Mouse (Mus musculus) stomach, postnatal 0 days (tissue): Measurements from ENCODE around the gene Mgat5b. TPM values are rescaled to one million over a fixed set of nuclear protein-coding genes. Genes with fewer than 3 reads are reported as not detected.

Experiments used
- ATAC-seq: fragments of 200-750 bp; cut with Nextera tagmentation; 2 replicates; pipeline ENCODE4 v1.8.0; 2017; ENCODE audit not compliant: low FRiP score, low TSS enrichment
- DNase-seq: peaks from one replicate; pipeline ENCODE4 v3.0.0-alpha.2; 2016; ENCODE audit warnings: low spot score
- H3K27ac ChIP-seq: fragments of 300-500 bp; sonication (generic); replicated peaks from 2 replicates; pipeline ENCODE4 v1.5.1; 2014; ENCODE audit warnings: mild to moderate bottlenecking, control low read depth
- H3K27me3 ChIP-seq: fragments of 300-500 bp; sonication (generic); 2 replicates; pipeline ENCODE4 v1.6.1; 2014; ENCODE audit warnings: low read length; ENCODE audit not compliant: control insufficient read depth, insufficient read depth
- H3K36me3 ChIP-seq: fragments of 300-500 bp; sonication (generic); 2 replicates; pipeline ENCODE4 v1.6.1; 2014; ENCODE audit warnings: low read length, mixed read lengths; ENCODE audit not compliant: control insufficient read depth, insufficient read depth
- H3K4me1 ChIP-seq: fragments of 300-500 bp; sonication (generic); replicated peaks from 2 replicates; pipeline ENCODE4 v1.6.1; 2014; ENCODE audit warnings: antibody characterized with exemption; ENCODE audit not compliant: control insufficient read depth, insufficient read depth
- H3K4me2 ChIP-seq: fragments of 300-500 bp; sonication (generic); replicated peaks from 2 replicates; pipeline ENCODE4 v1.6.1; 2014; ENCODE audit warnings: low read depth, mild to moderate bottlenecking, control low read depth, moderate library complexity
- H3K4me3 ChIP-seq: fragments of 300-500 bp; sonication (generic); 2 replicates; pipeline ENCODE4 v1.5.1; 2014; ENCODE audit warnings: low read depth, low read length, control low read depth
- H3K9ac ChIP-seq: fragments of 300-500 bp; sonication (generic); 2 replicates; pipeline ENCODE4 v1.6.1; 2014; ENCODE audit warnings: mild to moderate bottlenecking, low read length, control low read depth, mixed read lengths
- H3K9me3 ChIP-seq: fragments of 300-500 bp; sonication (generic); 2 replicates; pipeline ENCODE4 v1.6.1; 2016; ENCODE audit warnings: low read length; ENCODE audit not compliant: control insufficient read depth
- CTCF ChIP-seq: IDR thresholded peaks from 2 replicates; pipeline ENCODE4 v1.5.1; 2016; ENCODE audit warnings: antibody characterized with exemption, low read depth, mild to moderate bottlenecking, moderate library complexity
- EP300 ChIP-seq: optimal IDR thresholded peaks from 2 replicates; pipeline ENCODE3; 2016; ENCODE audit warnings: antibody characterized with exemption
- WGBS: fragments of 180-500 bp; shearing (Covaris S2); extraction: QIAGEN DNeasy Blood & Tissue Kit; methylation state at CpG from one replicate; pipeline ENCODE4 v1.1.7; 2014; 5-methylcytosine and 5-hydroxymethylcytosine counted together
- polyA plus RNA-seq: library from polyadenylated mRNA; unstranded; fragments of >200 nt; fragmentation: Nextera tagmentation; extraction: Ambion mirVana; gene quantifications from 2 replicates; pipeline ENCODE4 v1.2.1, GENCODE M21; 2015

Gene Mgat5b
- polyA plus RNA-seq, 1 experiment from 2014 or later: 0.30 TPM

DNA sequence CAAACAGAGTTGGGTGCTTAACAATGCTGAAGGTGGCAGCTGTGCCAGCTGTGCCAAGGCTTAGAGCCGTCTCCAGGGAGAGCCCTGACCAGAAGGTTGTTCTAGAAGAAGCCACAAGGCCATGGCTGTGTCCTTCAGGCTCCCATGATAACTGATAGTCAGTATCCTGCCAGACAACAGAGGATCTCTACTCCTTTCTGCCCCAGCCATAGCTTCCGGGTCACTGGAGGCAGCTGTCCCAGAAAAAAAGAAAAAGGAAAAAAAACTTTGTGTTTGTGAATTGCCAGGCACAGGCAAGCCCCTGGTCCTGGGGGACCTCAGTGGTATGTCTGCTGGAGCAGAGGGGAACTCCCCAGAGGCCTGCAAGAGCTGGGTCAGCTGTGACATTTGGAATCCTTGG is 47.3 kb downstream of the Mgat5b start:
- H3K9ac ChIP-seq: no peak overlapping the region

DNA sequence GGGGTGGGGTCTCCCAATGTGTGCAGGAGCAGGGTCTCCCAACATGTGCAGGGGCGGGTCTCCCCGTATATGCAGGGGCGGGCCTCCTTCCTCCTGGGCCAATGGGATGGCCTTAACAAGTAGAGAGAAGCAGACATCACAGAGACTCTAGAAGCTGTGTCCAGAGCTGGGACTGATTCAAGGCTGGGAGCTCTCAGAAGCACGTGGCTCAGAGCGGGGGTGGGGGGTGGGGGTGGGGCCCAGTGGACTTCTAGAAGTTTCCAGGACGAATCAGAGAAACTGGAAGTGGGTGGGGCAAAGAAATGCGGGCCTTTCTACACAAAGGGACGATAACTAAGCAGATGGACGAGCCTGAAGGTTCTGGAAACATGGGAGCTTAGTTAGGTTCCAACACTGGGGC is 49.9 kb downstream of the Mgat5b start:
- no peaks in the 10 kb centered on the region for H3K36me3 ChIP-seq
- no peaks in the 10 kb centered on the region for H3K27me3 ChIP-seq
- no peaks in the 10 kb centered on the region for H3K9me3 ChIP-seq
- TF ChIP-seq EP300: no peak
- TF ChIP-seq CTCF: no peak
- no peak overlapping the region for H3K4me3 ChIP-seq
- no peak overlapping the region for H3K27ac ChIP-seq
- ATAC-seq (no peak), DNase-seq (no peak)
- no peak overlapping the region for H3K4me2 ChIP-seq
- no peak overlapping the region for H3K9ac ChIP-seq
- WGBS: 70% methylated on average over 9 of the region's 9 CpGs
- no peaks in the 10 kb centered on the region for H3K4me1 ChIP-seq

More for the DNA sequence above, 47.3 kb downstream of the Mgat5b start:
- H3K4me1 ChIP-seq: no peaks in the 10 kb centered on the region
- DNase-seq: no peak
- no peak overlapping the region for H3K4me2 ChIP-seq
- H3K9me3 ChIP-seq: no peaks in the 10 kb centered on the region
- H3K27me3 ChIP-seq: no peaks in the 10 kb centered on the region
- TF ChIP-seq EP300: no peak
- 51% methylated on average over 2 of the region's 2 CpGs for WGBS
- no peak for ATAC-seq
- no peak overlapping the region for H3K27ac ChIP-seq
- H3K36me3 ChIP-seq: no peaks in the 10 kb centered on the region
- H3K4me3 ChIP-seq: no peak overlapping the region

DNA sequence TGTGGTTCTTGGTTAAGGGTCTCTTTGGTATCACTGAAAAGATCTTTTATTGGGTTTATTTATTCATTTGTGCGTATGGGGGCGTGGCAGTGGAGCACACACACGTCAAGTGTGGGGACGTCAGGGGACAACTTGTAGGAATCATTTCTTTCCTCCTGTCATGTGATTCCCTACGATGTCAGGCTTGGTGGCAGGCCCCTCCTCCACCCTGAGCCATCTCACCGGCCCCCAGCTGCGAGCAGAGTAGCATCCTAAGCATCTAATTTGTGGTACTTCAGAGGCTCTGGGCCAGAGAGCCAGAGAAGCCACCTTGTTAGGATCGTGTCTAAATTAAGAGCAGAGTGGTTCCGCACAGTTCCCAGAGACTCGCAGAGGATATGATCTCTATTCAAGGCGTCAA is 50.8 kb downstream of the Mgat5b start:
- ATAC-seq (no peak), DNase-seq (no peak)
- no peak overlapping the region for H3K4me3 ChIP-seq
- no peak overlapping the region for H3K9ac ChIP-seq
- no peak overlapping the region for H3K27ac ChIP-seq
- H3K27me3 ChIP-seq: no peaks in the 10 kb centered on the region
- H3K9me3 ChIP-seq: no peaks in the 10 kb centered on the region
- TF ChIP-seq EP300 (no peak), CTCF (no peak)
- H3K36me3 ChIP-seq: no peaks in the 10 kb centered on the region
- no peak overlapping the region for H3K4me2 ChIP-seq
- WGBS: 74% methylated on average over 11 of the region's 11 CpGs
- H3K4me1 ChIP-seq: no peaks in the 10 kb centered on the region

DNA sequence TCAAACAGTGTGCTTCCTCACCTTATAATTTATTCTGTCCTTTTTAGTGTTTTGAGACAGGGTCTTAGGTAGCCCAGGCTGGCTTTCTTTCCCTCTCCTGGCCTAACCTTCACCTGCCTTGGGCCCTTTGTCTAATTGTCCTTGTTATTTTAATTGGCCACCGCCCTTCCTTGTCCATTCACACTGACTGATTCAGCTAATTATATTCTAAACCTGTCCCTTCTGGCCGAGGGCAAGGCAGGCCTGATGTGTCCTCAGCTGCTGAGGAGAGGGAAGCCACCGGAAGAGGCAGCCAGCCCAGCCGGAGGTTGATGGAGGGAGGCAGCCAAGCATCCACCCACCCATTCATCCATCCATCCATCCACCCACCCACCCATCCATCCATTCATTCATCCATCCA is 52.2 kb downstream of the Mgat5b start:
- Histone ChIP-seq H3K9ac (no peak overlapping the region), H3K36me3 (no peaks in the 10 kb centered on the region), H3K9me3 (no peaks in the 10 kb centered on the region), H3K4me2 (no peak overlapping the region), H3K4me3 (no peak overlapping the region), H3K27ac (no peak overlapping the region), H3K27me3 (no peaks in the 10 kb centered on the region), H3K4me1 (no peaks in the 10 kb centered on the region)
- 79% methylated on average over 4 of the region's 4 CpGs for WGBS
- DNase-seq (no peak), ATAC-seq (no peak)
- no peak for TF ChIP-seq EP300
- no peak for TF ChIP-seq CTCF

DNA sequence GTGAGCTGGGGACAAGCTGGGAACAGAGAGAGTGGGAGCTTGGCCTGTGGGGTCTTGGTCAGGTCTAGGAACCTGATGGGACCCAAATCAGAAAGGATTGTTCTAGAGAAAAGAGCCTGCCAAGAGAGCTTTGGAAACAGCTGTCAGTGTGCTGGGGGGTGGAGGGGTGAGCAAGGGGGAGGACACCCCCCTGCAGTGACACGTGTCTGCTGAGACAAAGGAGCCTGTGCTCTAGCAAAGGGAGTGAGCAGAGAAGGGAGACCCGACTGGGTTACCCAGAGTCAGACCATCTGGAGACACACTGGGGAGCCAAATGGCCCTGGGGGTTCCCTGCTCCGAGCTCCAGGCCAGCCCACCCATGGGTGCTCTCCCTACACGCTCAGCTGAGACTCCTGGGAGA is 54.2 kb downstream of the Mgat5b start:
- Histone ChIP-seq H3K36me3 (no peaks in the 10 kb centered on the region), H3K27me3 (no peaks in the 10 kb centered on the region), H3K9ac (no peak overlapping the region), H3K4me3 (no peak overlapping the region), H3K4me1 (no peaks in the 10 kb centered on the region), H3K4me2 (no peak overlapping the region), H3K9me3 (no peaks in the 10 kb centered on the region), H3K27ac (no peak overlapping the region)
- DNase-seq (no peak), ATAC-seq (no peak)
- no peak for TF ChIP-seq EP300
- no peak for TF ChIP-seq CTCF
- WGBS: 43% methylated on average over 4 of the region's 4 CpGs

DNA sequence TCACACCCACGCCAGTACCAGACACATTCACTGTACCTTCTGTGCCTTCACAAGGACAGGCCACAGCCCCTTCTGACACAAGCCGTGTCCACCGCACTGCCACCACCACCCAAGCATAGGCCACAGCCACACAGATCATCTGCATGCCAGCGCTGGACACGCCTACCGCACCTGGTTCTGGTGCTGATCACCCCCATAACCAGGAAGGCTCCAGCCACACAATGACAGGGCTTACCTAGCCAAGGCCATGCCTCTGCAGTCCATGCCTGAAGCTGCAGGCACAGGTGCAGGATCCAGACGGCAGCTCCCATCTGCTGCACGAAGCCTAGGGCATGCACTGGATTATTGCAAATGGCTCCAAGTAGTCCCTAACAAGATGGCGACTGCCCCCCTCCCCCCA is 54.8 kb downstream of the Mgat5b start:
- Histone ChIP-seq H3K27ac (no peak overlapping the region), H3K4me2 (no peak overlapping the region), H3K9ac (no peak overlapping the region), H3K4me1 (no peaks in the 10 kb centered on the region), H3K9me3 (no peaks in the 10 kb centered on the region), H3K36me3 (no peaks in the 10 kb centered on the region), H3K4me3 (no peak overlapping the region), H3K27me3 (no peaks in the 10 kb centered on the region)
- WGBS: 89% methylated on average over 9 of the region's 9 CpGs
- ATAC-seq: 0 out of 2 replicates have a peak, but pooled peaks have one; percentile 19
- DNase-seq: no peak
- TF ChIP-seq CTCF: no peak
- TF ChIP-seq EP300: no peak
